ENCODE assay signal across 8 mouse cellular contexts in genomic region chr5:123974616-123975111, GRCm38 (mm10). TPM values are rescaled to one million over a fixed set of nuclear protein-coding genes. Genes with fewer than 3 reads are reported as not detected.
DNase-seq lines count a peak whose midpoint lies in the region; ATAC-seq and TF ChIP-seq lines count a peak whose summit lies in the region.

No protein-coding gene starts in this region.

- H3K9me3 ChIP-seq in ES-Bruce4 (replicated peaks; ENCODE audit: control insufficient read depth, insufficient read depth, low read length, poor library complexity, severe bottlenecking): no peaks in the 10 kb centered on the region
- no peaks in the 10 kb centered on the region for H3K9me3 ChIP-seq in heart, embryonic 15.5 days (replicated peaks)
- no peaks in the 10 kb centered on the region for H3K9me3 ChIP-seq in liver, embryonic 12.5 days (replicated peaks)

- H3K4me3 ChIP-seq in ES-Bruce4 (ENCODE audit: low read depth, low read length): no peak overlapping the region
- peak overlapping the region; percentile 82 for H3K4me3 ChIP-seq in heart, embryonic 15.5 days
- peak overlapping the region; percentile 76 for H3K4me3 ChIP-seq in liver, embryonic 12.5 days

- H3K27ac ChIP-seq in ES-Bruce4 (ENCODE audit: insufficient read depth, low read length): no peak overlapping the region
- H3K27ac ChIP-seq in heart, embryonic 15.5 days: no peak overlapping the region
- H3K27ac ChIP-seq in liver, embryonic 12.5 days: no peak overlapping the region

- no peak for TF ChIP-seq POLR2A in ES-Bruce4 (IDR thresholded peaks at IDR 0.05; ENCODE audit: insufficient read depth, low read length)

- TF ChIP-seq EP300 in ES-Bruce4 (IDR thresholded peaks at IDR 0.05; ENCODE audit: insufficient read depth, low read depth, low read length): no peak

- WGBS in heart, embryonic 15.5 days: 46% methylated on average over 11 of the region's 11 CpGs
- WGBS in liver, embryonic 12.5 days (ENCODE audit: insufficient replicate concordance): 38% methylated on average over 11 of the region's 11 CpGs

- H3K36me3 ChIP-seq in ES-Bruce4 (ENCODE audit: control insufficient read depth, insufficient read depth, low read length, poor library complexity, severe bottlenecking): no peaks in the 10 kb centered on the region
- no peaks in the 10 kb centered on the region for H3K36me3 ChIP-seq in heart, embryonic 15.5 days
- no peaks in the 10 kb centered on the region for H3K36me3 ChIP-seq in liver, embryonic 12.5 days

- no peak for TF ChIP-seq CTCF in ES-Bruce4 (IDR thresholded peaks at IDR 0.05; ENCODE audit: low read depth, low read length)

- no peaks in the 10 kb centered on the region for H3K27me3 ChIP-seq in ES-Bruce4 (ENCODE audit: control insufficient read depth, insufficient read depth, low read length, poor library complexity, severe bottlenecking)
- H3K27me3 ChIP-seq in heart, embryonic 15.5 days: no peaks in the 10 kb centered on the region; the same call in 1 of the 2 replicates
- H3K27me3 ChIP-seq in liver, embryonic 12.5 days (replicated peaks): peaks cover 56% of the 10 kb centered on the region

- H3K4me2 ChIP-seq in heart, embryonic 15.5 days: peak overlapping the region; percentile 98
- H3K4me2 ChIP-seq in liver, embryonic 12.5 days: peak overlapping the region; percentile 86

- no peaks in the 10 kb centered on the region for H3K4me1 ChIP-seq in ES-Bruce4 (ENCODE audit: control insufficient read depth, insufficient read depth, low read length)
- H3K4me1 ChIP-seq in heart, embryonic 15.5 days (replicated peaks): peaks cover 47% of the 10 kb centered on the region
- H3K4me1 ChIP-seq in liver, embryonic 12.5 days: peaks cover 48% of the 10 kb centered on the region

- H3K9ac ChIP-seq in ES-Bruce4 (ENCODE audit: low read depth, poor library complexity, severe bottlenecking): peak overlapping the region; percentile 84
- no peak overlapping the region for H3K9ac ChIP-seq in heart, embryonic 15.5 days
- H3K9ac ChIP-seq in liver, embryonic 12.5 days: peak overlapping the region; percentile 77

- no peak for ATAC-seq in heart, embryonic 15.5 days (replicated peaks; ENCODE audit: insufficient number of reproducible peaks, insufficient read depth, low FRiP score, low read depth)
- no peak for ATAC-seq in liver, embryonic 12.5 days

- DNase-seq in cerebellum, adult 11-12 months: peak; percentile 31
- DNase-seq in cerebellum, postnatal 36 days: no peak
- peak; percentile 61 for DNase-seq in naive thymus-derived CD4-positive, alpha-beta T cell, adult 2 months (ENCODE audit: low read depth)
- DNase-seq in thymus, postnatal 10 days (ENCODE audit: low spot score in 2 of 2): no peak
- no peak for DNase-seq in frontal cortex, postnatal 14 days (ENCODE audit: low spot score in 2 of 2)

RNA-seq across cellular contexts. Expression of gene Hip1r, which starts 1.2 kb away (rescaled TPM):
- 17.4 and 24.6 TPM in 2 replicates for polyA plus RNA-seq in ES-Bruce4 (2011; ENCODE audit: insufficient read depth, insufficient read length, low read depth, missing spikeins)
- 6.6 and 9.7 TPM in 2 replicates for polyA plus RNA-seq in heart, embryonic 15.5 days (2015; fragmentation: Nextera tagmentation; extraction: Ambion mirVana)
- 15.2 and 16.7 TPM in 2 replicates for polyA plus RNA-seq in liver, embryonic 12.5 days (2016; fragmentation: Nextera tagmentation; extraction: Ambion mirVana)

RNA-seq across cellular contexts. Expression of gene Ccdc62, which starts 44.2 kb away (rescaled TPM):
- 4.1 and 5.4 TPM in 2 replicates for polyA plus RNA-seq in ES-Bruce4 (2011; ENCODE audit: insufficient read depth, insufficient read length, low read depth, missing spikeins)
- 4.8 and 5.6 TPM in 2 replicates for polyA plus RNA-seq in heart, embryonic 15.5 days (2015; fragmentation: Nextera tagmentation; extraction: Ambion mirVana)
- polyA plus RNA-seq in liver, embryonic 12.5 days (2016; fragmentation: Nextera tagmentation; extraction: Ambion mirVana): 3.4 and 5.0 TPM in 2 replicates

RNA-seq across cellular contexts. Expression of gene Gm43518, which starts 47.4 kb away (rescaled TPM):
- polyA plus RNA-seq in ES-Bruce4 (2011; ENCODE audit: insufficient read depth, insufficient read length, low read depth, missing spikeins): 1.8 and 2.7 TPM in 2 replicates
- polyA plus RNA-seq in heart, embryonic 15.5 days (2015; fragmentation: Nextera tagmentation; extraction: Ambion mirVana): 0.91 and 2.7 TPM in 2 replicates
- 1.7 and 2.2 TPM in 2 replicates for polyA plus RNA-seq in liver, embryonic 12.5 days (2016; fragmentation: Nextera tagmentation; extraction: Ambion mirVana)

RNA-seq across cellular contexts. Expression of gene Vps37b, which starts 57.4 kb away (rescaled TPM):
- 11.2 and 11.9 TPM in 2 replicates for polyA plus RNA-seq in ES-Bruce4 (2011; ENCODE audit: insufficient read depth, insufficient read length, low read depth, missing spikeins)
- polyA plus RNA-seq in heart, embryonic 15.5 days (2015; fragmentation: Nextera tagmentation; extraction: Ambion mirVana): 49.9 and 56.0 TPM in 2 replicates
- 20.9 and 21.8 TPM in 2 replicates for polyA plus RNA-seq in liver, embryonic 12.5 days (2016; fragmentation: Nextera tagmentation; extraction: Ambion mirVana)

Comparison
In these comparisons a context has a peak if more than half of its experiments do, and no peak if none do; other contexts are left out.
1. DNase-seq: peak in cerebellum, adult 11-12 months (single experiment) and naive thymus-derived CD4-positive, alpha-beta T cell, adult 2 months (single experiment); none in cerebellum, postnatal 36 days (0 of 2), thymus, postnatal 10 days (0 of 2) and frontal cortex, postnatal 14 days (0 of 2).